8 mouse cellular contexts compared by ENCODE assay signal in the genomic region with DNA sequence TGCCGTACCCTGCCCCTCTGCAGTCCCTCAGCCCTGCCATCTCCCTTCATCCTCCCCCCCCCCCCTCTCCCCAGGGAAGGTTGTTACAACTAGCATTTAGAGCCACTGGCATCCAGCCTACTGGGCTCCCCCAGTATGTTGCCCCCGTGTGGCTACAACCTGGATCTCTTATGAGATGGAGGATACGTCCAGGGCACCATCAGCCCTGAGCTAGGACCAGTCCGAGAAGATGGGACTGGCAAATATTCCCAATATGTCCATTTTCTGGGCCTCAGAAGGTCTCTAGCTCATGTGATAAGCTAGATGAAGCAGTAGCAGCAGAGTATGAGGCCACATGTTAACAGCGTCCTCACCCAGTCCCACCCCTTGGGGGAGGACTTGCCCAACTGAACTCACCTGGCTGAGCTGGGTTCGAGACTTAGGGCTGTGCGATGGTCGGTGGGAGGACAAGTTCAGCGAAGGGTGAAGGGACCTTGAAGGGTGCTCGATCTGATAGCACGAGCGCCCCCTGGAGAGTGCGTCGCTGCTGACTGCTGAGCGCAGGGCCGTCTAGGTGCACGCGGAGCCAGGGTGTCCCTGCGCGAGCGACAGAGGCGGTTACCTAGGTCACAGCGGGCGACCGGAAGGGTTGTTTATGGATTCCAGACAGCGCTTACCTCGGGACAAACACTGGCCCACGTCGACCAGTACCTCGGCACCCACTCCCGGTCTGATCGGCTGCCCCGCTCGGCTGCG. TPM values are rescaled to one million over a fixed set of nuclear protein-coding genes. Genes with fewer than 3 reads are reported as not detected.
DNase-seq lines count a peak whose midpoint lies in the region; ATAC-seq and TF ChIP-seq lines count a peak whose summit lies in the region.

No protein-coding gene starts in this region.

- peak; percentile 86 for ATAC-seq in kidney, embryonic 14.5 days (ENCODE audit: low FRiP score, low TSS enrichment)
- ATAC-seq in limb, embryonic 14.5 days (ENCODE audit: low FRiP score, low read depth): peak; percentile 69
- peak; percentile 84 for ATAC-seq in midbrain, embryonic 16.5 days

- H3K4me1 ChIP-seq in bone marrow macrophage, adult 2 months (ENCODE audit: control insufficient read depth, insufficient read depth, low read length): peaks cover 6% of the 10 kb centered on the region
- no peaks in the 10 kb centered on the region; the same call in 1 of the 2 replicates for H3K4me1 ChIP-seq in embryonic fibroblast, embryonic 13.5 days (ENCODE audit: control insufficient read depth, insufficient read depth, low read length)
- 0 out of 2 replicates have a peak, but pooled peaks cover 7% of the 10 kb centered on the region for H3K4me1 ChIP-seq in kidney, embryonic 14.5 days (ENCODE audit: control insufficient read depth, insufficient read depth, low read length)
- H3K4me1 ChIP-seq in limb, embryonic 14.5 days (ENCODE audit: control insufficient read depth, insufficient read depth, low read length): peaks cover 12% of the 10 kb centered on the region
- H3K4me1 ChIP-seq in midbrain, embryonic 16.5 days (ENCODE audit: control insufficient read depth, insufficient read depth, low read length): peaks cover 13% of the 10 kb centered on the region

- TF ChIP-seq CTCF in bone marrow macrophage, adult 2 months (IDR thresholded peaks at IDR 0.05; ENCODE audit: low read depth, low read length): peak; percentile 47
- TF ChIP-seq CTCF in embryonic fibroblast, embryonic 13.5 days (IDR thresholded peaks at IDR 0.05; ENCODE audit: borderline replicate concordance, insufficient read depth, low read length): peak; percentile 82

- DNase-seq in B cell, adult 2 months: peak; percentile 93
- peak; percentile 82 to 86 for DNase-seq in heart, adult 9 months (ENCODE audit: low spot score in 2 of 2)
- peak; percentile 72 for DNase-seq in limb, embryonic 14.5 days (ENCODE audit: low spot score)
- peak; percentile 88 to 94 for DNase-seq in spleen, postnatal 10 days (ENCODE audit: low spot score in 2 of 2)

- peak overlapping the region; percentile 78 for H3K4me2 ChIP-seq in kidney, embryonic 14.5 days (replicated peaks; ENCODE audit: low read depth, low read length)
- H3K4me2 ChIP-seq in limb, embryonic 14.5 days (replicated peaks; ENCODE audit: low read depth, low read length, severe bottlenecking): peak overlapping the region; percentile 91
- peak overlapping the region; percentile 82 for H3K4me2 ChIP-seq in midbrain, embryonic 16.5 days (ENCODE audit: low read length)

- H3K9me3 ChIP-seq in kidney, embryonic 14.5 days (ENCODE audit: control insufficient read depth, low read length): no peaks in the 10 kb centered on the region
- H3K9me3 ChIP-seq in limb, embryonic 14.5 days (ENCODE audit: control insufficient read depth, low read length): no peaks in the 10 kb centered on the region
- no peaks in the 10 kb centered on the region for H3K9me3 ChIP-seq in midbrain, embryonic 16.5 days (replicated peaks; ENCODE audit: control insufficient read depth, low read length, poor library complexity, severe bottlenecking)

- peaks cover 44% of the 10 kb centered on the region for H3K36me3 ChIP-seq in kidney, embryonic 14.5 days (ENCODE audit: control insufficient read depth, insufficient read depth, low read length)
- peaks cover 45% of the 10 kb centered on the region for H3K36me3 ChIP-seq in limb, embryonic 14.5 days (ENCODE audit: control insufficient read depth, insufficient read depth, low read length)
- H3K36me3 ChIP-seq in midbrain, embryonic 16.5 days (ENCODE audit: control insufficient read depth, insufficient read depth, low read length): peaks cover 22% of the 10 kb centered on the region

- H3K9ac ChIP-seq in kidney, embryonic 14.5 days (ENCODE audit: low read depth, low read length): peak overlapping the region; percentile 81
- H3K9ac ChIP-seq in limb, embryonic 14.5 days (ENCODE audit: low read depth, low read length, severe bottlenecking): peak overlapping the region; percentile 74
- peak overlapping the region; percentile 88 for H3K9ac ChIP-seq in midbrain, embryonic 16.5 days (ENCODE audit: low read depth, low read length)

- H3K4me3 ChIP-seq in bone marrow macrophage, adult 2 months (ENCODE audit: insufficient read depth, low read length): peak overlapping the region; percentile 74
- H3K4me3 ChIP-seq in embryonic fibroblast, embryonic 13.5 days (ENCODE audit: insufficient read depth, low read length): peak overlapping the region; percentile 54
- H3K4me3 ChIP-seq in kidney, embryonic 14.5 days (ENCODE audit: low read length): peak overlapping the region; percentile 66
- H3K4me3 ChIP-seq in limb, embryonic 14.5 days (replicated peaks; ENCODE audit: low read length): peak overlapping the region; percentile 71
- peak overlapping the region; percentile 72 for H3K4me3 ChIP-seq in midbrain, embryonic 16.5 days (ENCODE audit: low read depth, low read length)

- peaks cover 23% of the 10 kb centered on the region for H3K27me3 ChIP-seq in kidney, embryonic 14.5 days (ENCODE audit: control insufficient read depth, insufficient read depth, low read length)
- H3K27me3 ChIP-seq in limb, embryonic 14.5 days (ENCODE audit: control insufficient read depth, insufficient read depth, low read length): peaks cover 24% of the 10 kb centered on the region
- H3K27me3 ChIP-seq in midbrain, embryonic 16.5 days (ENCODE audit: control insufficient read depth, insufficient read depth, low read depth, low read length): peaks cover 24% of the 10 kb centered on the region

- under 1% methylated on average over 35 of the region's 35 CpGs for WGBS in kidney, embryonic 14.5 days
- 2% methylated on average over 35 of the region's 35 CpGs for WGBS in limb, embryonic 14.5 days
- WGBS in midbrain, embryonic 16.5 days: 2% methylated on average over 35 of the region's 35 CpGs

- no peak for TF ChIP-seq POLR2A in bone marrow macrophage, adult 2 months (IDR thresholded peaks at IDR 0.05; ENCODE audit: borderline replicate concordance, low read depth, low read length)
- TF ChIP-seq POLR2A in embryonic fibroblast, embryonic 13.5 days (IDR thresholded peaks at IDR 0.05; ENCODE audit: low read depth, low read length): no peak; the same call in 1 of the 2 replicates
- TF ChIP-seq POLR2A in limb, embryonic 14.5 days (IDR thresholded peaks at IDR 0.05; ENCODE audit: borderline replicate concordance, extremely low read depth, insufficient read depth, insufficient read length): no peak

- peak overlapping the region; percentile 84 for H3K27ac ChIP-seq in bone marrow macrophage, adult 2 months (ENCODE audit: insufficient read depth, low read depth, low read length)
- peak overlapping the region; percentile 91 for H3K27ac ChIP-seq in embryonic fibroblast, embryonic 13.5 days (ENCODE audit: insufficient read depth, low read length)
- peak overlapping the region; percentile 93 for H3K27ac ChIP-seq in kidney, embryonic 14.5 days (ENCODE audit: low read depth, low read length)
- H3K27ac ChIP-seq in limb, embryonic 14.5 days (replicated peaks; ENCODE audit: low read depth, low read length): peak overlapping the region; percentile 86
- H3K27ac ChIP-seq in midbrain, embryonic 16.5 days (ENCODE audit: low read length): peak overlapping the region; percentile 94

RNA-seq across cellular contexts. Expression of a gene that starts 0.5 kb away (rescaled TPM):
- 12.5 and 15.3 TPM in 2 replicates for polyA plus RNA-seq in bone marrow macrophage, adult 2 months (2012; ENCODE audit: insufficient read depth, insufficient read length, missing spikeins)
- polyA plus RNA-seq in embryonic fibroblast, embryonic 13.5 days (2011; ENCODE audit: insufficient read length, low read depth, missing spikeins): 13.8 and 14.1 TPM in 2 replicates
- polyA plus RNA-seq in kidney, embryonic 14.5 days (2014; fragmentation: Nextera tagmentation; extraction: Ambion mirVana): 10.2 and 11.4 TPM in 2 replicates
- polyA plus RNA-seq in limb, embryonic 14.5 days (2012; rRNA removed): 19.8 and 27.2 TPM in 2 replicates
- 7.5 and 10.3 TPM in 2 replicates for polyA plus RNA-seq in limb, embryonic 14.5 days (2014; fragmentation: Nextera tagmentation; extraction: Ambion mirVana)
- 11.8 and 16.4 TPM in 2 replicates for polyA plus RNA-seq in midbrain, embryonic 16.5 days (2015; fragmentation: Nextera tagmentation; extraction: Ambion mirVana)

RNA-seq across cellular contexts. Expression of a gene that starts 3.6 kb away (rescaled TPM):
- 0.28 TPM in 1 of 2 replicates, not detected in the other for polyA plus RNA-seq in bone marrow macrophage, adult 2 months (2012; ENCODE audit: insufficient read depth, insufficient read length, missing spikeins)
- not detected in 2 replicates for polyA plus RNA-seq in embryonic fibroblast, embryonic 13.5 days (2011; ENCODE audit: insufficient read length, low read depth, missing spikeins)
- 1.6 and 1.8 TPM in 2 replicates for polyA plus RNA-seq in kidney, embryonic 14.5 days (2014; fragmentation: Nextera tagmentation; extraction: Ambion mirVana)
- polyA plus RNA-seq in limb, embryonic 14.5 days (2012; rRNA removed): 2.0 and 3.3 TPM in 2 replicates
- polyA plus RNA-seq in limb, embryonic 14.5 days (2014; fragmentation: Nextera tagmentation; extraction: Ambion mirVana): 1.3 and 1.6 TPM in 2 replicates
- polyA plus RNA-seq in midbrain, embryonic 16.5 days (2015; fragmentation: Nextera tagmentation; extraction: Ambion mirVana): 1.9 and 3.0 TPM in 2 replicates

RNA-seq across cellular contexts. Expression of a gene that starts 5.9 kb away (rescaled TPM):
- not detected in 2 replicates for polyA plus RNA-seq in bone marrow macrophage, adult 2 months (2012; ENCODE audit: insufficient read depth, insufficient read length, missing spikeins)
- polyA plus RNA-seq in embryonic fibroblast, embryonic 13.5 days (2011; ENCODE audit: insufficient read length, low read depth, missing spikeins): not detected in 2 replicates
- 0.50 TPM in 1 of 2 replicates, not detected in the other for polyA plus RNA-seq in kidney, embryonic 14.5 days (2014; fragmentation: Nextera tagmentation; extraction: Ambion mirVana)
- 0.24 and 0.62 TPM in 2 replicates for polyA plus RNA-seq in limb, embryonic 14.5 days (2012; rRNA removed)
- 0.67 and 0.72 TPM in 2 replicates for polyA plus RNA-seq in limb, embryonic 14.5 days (2014; fragmentation: Nextera tagmentation; extraction: Ambion mirVana)
- 4.8 and 5.5 TPM in 2 replicates for polyA plus RNA-seq in midbrain, embryonic 16.5 days (2015; fragmentation: Nextera tagmentation; extraction: Ambion mirVana)

RNA-seq across cellular contexts. Expression of a gene that starts 11.5 kb away (rescaled TPM):
- not detected in 2 replicates for polyA plus RNA-seq in bone marrow macrophage, adult 2 months (2012; ENCODE audit: insufficient read depth, insufficient read length, missing spikeins)
- polyA plus RNA-seq in embryonic fibroblast, embryonic 13.5 days (2011; ENCODE audit: insufficient read length, low read depth, missing spikeins): not detected in 2 replicates
- not detected in 2 replicates for polyA plus RNA-seq in kidney, embryonic 14.5 days (2014; fragmentation: Nextera tagmentation; extraction: Ambion mirVana)
- 0.03 TPM in 1 of 2 replicates, not detected in the other for polyA plus RNA-seq in limb, embryonic 14.5 days (2012; rRNA removed)
- not detected in 2 replicates for polyA plus RNA-seq in limb, embryonic 14.5 days (2014; fragmentation: Nextera tagmentation; extraction: Ambion mirVana)
- 0.05 and 0.06 TPM in 2 replicates for polyA plus RNA-seq in midbrain, embryonic 16.5 days (2015; fragmentation: Nextera tagmentation; extraction: Ambion mirVana)

RNA-seq across cellular contexts. Expression of a gene that starts 17.7 kb away (rescaled TPM):
- polyA plus RNA-seq in bone marrow macrophage, adult 2 months (2012; ENCODE audit: insufficient read depth, insufficient read length, missing spikeins): 140 and 142 TPM in 2 replicates
- polyA plus RNA-seq in embryonic fibroblast, embryonic 13.5 days (2011; ENCODE audit: insufficient read length, low read depth, missing spikeins): 58.9 and 94.2 TPM in 2 replicates
- polyA plus RNA-seq in kidney, embryonic 14.5 days (2014; fragmentation: Nextera tagmentation; extraction: Ambion mirVana): 130 and 151 TPM in 2 replicates
- 153 and 209 TPM in 2 replicates for polyA plus RNA-seq in limb, embryonic 14.5 days (2012; rRNA removed)
- polyA plus RNA-seq in limb, embryonic 14.5 days (2014; fragmentation: Nextera tagmentation; extraction: Ambion mirVana): 145 and 160 TPM in 2 replicates
- 116 and 117 TPM in 2 replicates for polyA plus RNA-seq in midbrain, embryonic 16.5 days (2015; fragmentation: Nextera tagmentation; extraction: Ambion mirVana)

Comparison
In these comparisons a context has a peak if more than half of its experiments do, and no peak if none do; other contexts are left out.
1. Peak in every context shown above with its lines: DNase-seq, ATAC-seq, H3K4me3 ChIP-seq and H3K27ac ChIP-seq.